ENCODE assay signal across 8 mouse cellular contexts in the genomic region with DNA sequence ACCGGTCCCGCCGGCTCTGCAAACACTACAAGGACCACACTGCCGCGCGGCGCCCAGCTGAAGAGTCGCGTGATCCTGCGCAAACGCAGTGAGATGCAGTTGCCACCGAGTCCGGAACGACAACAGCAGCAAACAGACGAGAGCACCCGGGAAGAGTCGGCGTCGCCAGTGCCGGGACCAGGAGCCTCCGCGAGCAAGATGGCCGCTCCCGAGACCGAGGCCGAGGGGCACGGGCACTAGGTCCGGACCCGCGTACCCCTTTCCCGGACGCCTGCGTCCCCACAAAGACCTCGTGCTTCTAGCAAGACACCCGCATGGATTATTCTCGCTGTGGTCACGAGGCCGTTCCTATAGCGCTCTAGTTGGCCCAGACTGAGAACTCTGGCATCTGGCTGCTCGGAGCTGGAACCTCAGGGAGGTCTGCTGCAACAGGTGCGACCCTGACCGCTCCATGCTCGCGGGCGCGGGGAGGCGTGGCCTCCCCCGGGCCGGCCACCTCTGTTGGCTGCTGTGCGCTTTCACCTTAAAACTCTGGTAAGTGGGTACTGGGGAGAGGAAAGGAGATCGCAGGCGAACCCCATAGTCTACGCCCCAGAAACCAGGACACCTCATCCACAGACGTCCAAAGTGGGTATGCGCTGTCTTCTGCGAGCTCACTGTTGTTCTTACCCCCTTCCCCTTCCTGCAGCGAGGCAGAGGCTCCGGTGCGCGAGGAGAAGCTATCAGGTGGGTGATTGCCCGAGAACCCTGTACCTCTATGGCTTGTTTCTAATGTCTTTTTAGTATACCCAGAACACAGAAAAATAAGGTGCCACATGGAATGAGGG. TPM values are rescaled to one million over a fixed set of nuclear protein-coding genes. Genes with fewer than 3 reads are reported as not detected.
DNase-seq lines count a peak whose midpoint lies in the region; ATAC-seq and TF ChIP-seq lines count a peak whose summit lies in the region.

A gene (plus strand): TSS at position 91 of the 827 bp plus-strand sequence.

- H3K9ac ChIP-seq in ES-E14 (ENCODE audit: insufficient read depth, low read depth, low read length, poor library complexity, severe bottlenecking): peak within 1 kb of the TSS; percentile 88
- H3K9ac ChIP-seq in forebrain, embryonic 16.5 days (replicated peaks; ENCODE audit: low read depth, low read length): peak within 1 kb of the TSS; percentile 89
- peak within 1 kb of the TSS; percentile 65 for H3K9ac ChIP-seq in lung, embryonic 15.5 days

- ATAC-seq in forebrain, embryonic 16.5 days: peak; percentile 99
- ATAC-seq in lung, embryonic 15.5 days (ENCODE audit: borderline replicate concordance, extremely low read depth, low FRiP score, low TSS enrichment): peak; percentile 96

- H3K4me2 ChIP-seq in forebrain, embryonic 16.5 days (ENCODE audit: low read length): peak within 1 kb of the TSS; percentile 90
- H3K4me2 ChIP-seq in lung, embryonic 15.5 days: peak within 1 kb of the TSS; percentile 76

- peak; percentile 92 for DNase-seq in ES-E14 (ENCODE audit: low read depth, low spot score)
- DNase-seq in cerebellum, adult 18-20 months: peak; percentile 93 to 95
- DNase-seq in heart, postnatal 36 days: peak; percentile 88 to 89
- DNase-seq in layer of hippocampus, adult 8-10 months (ENCODE audit: low spot score in 2 of 2): peak; percentile 95 to 96
- peak; percentile 92 for DNase-seq in ovary, adult 18-20 months (ENCODE audit: low spot score)
- DNase-seq in thymus, postnatal 0 days (ENCODE audit: low spot score): peak; percentile 94

- peaks cover 3% of the 10 kb centered on the region for H3K36me3 ChIP-seq in ES-E14 (ENCODE audit: control insufficient read depth, insufficient read depth, low read length, poor library complexity, severe bottlenecking)
- H3K36me3 ChIP-seq in forebrain, embryonic 16.5 days (ENCODE audit: control insufficient read depth, insufficient read depth): peaks cover 10% of the 10 kb centered on the region
- peaks cover 29% of the 10 kb centered on the region for H3K36me3 ChIP-seq in lung, embryonic 15.5 days

- intact Hi-C loops in heart, postnatal 36 days (cut with DNase I): no loop called here

- H3K9me3 ChIP-seq in ES-E14 (ENCODE audit: control insufficient read depth, insufficient read depth, low read depth, low read length): no peaks in the 10 kb centered on the region
- no peaks in the 10 kb centered on the region for H3K9me3 ChIP-seq in forebrain, embryonic 16.5 days (ENCODE audit: control insufficient read depth, low read length)
- no peaks in the 10 kb centered on the region for H3K9me3 ChIP-seq in lung, embryonic 15.5 days

- in situ Hi-C loops in ES-E14 (cut with MboI; ENCODE audit: low sequenced_read_pairs in 2 of 2, unreplicated experiment in 2 of 2): no loop called here

- H3K4me3 ChIP-seq in ES-E14 (ENCODE audit: insufficient read depth in 1 of 2, low read depth in 1 of 2, low read length in 2 of 2, poor library complexity in 1 of 2, severe bottlenecking in 1 of 2): peak within 1 kb of the TSS; percentile 74 to 76
- peak within 1 kb of the TSS; percentile 90 for H3K4me3 ChIP-seq in forebrain, embryonic 16.5 days (replicated peaks; ENCODE audit: low read length)
- H3K4me3 ChIP-seq in lung, embryonic 15.5 days: peak within 1 kb of the TSS; percentile 68

- H3K27me3 ChIP-seq in forebrain, embryonic 16.5 days (replicated peaks; ENCODE audit: control insufficient read depth, insufficient read depth, low read length): no peaks in the 10 kb centered on the region
- H3K27me3 ChIP-seq in lung, embryonic 15.5 days: no peaks in the 10 kb centered on the region

- peak within 1 kb of the TSS; percentile 70 for H3K27ac ChIP-seq in ES-E14 (ENCODE audit: insufficient read depth, low read depth, low read length, poor library complexity, severe bottlenecking)
- H3K27ac ChIP-seq in forebrain, embryonic 16.5 days (ENCODE audit: low read length): peak within 1 kb of the TSS; percentile 87
- peak within 1 kb of the TSS; percentile 88 for H3K27ac ChIP-seq in lung, embryonic 15.5 days

- under 1% methylated on average over 61 of the region's 61 CpGs for WGBS in forebrain, embryonic 16.5 days
- WGBS in lung, embryonic 15.5 days: 1% methylated on average over 61 of the region's 61 CpGs

- no peaks in the 10 kb centered on the region for H3K4me1 ChIP-seq in ES-E14 (ENCODE audit: control insufficient read depth in 2 of 2, insufficient read depth in 2 of 2, low read length in 2 of 2, poor library complexity in 1 of 2)
- H3K4me1 ChIP-seq in forebrain, embryonic 16.5 days (replicated peaks; ENCODE audit: control insufficient read depth, insufficient read depth, low read length): peaks cover 13% of the 10 kb centered on the region
- H3K4me1 ChIP-seq in lung, embryonic 15.5 days: no peaks in the 10 kb centered on the region; the same call in none of the 2 replicates

TF ChIP-seq in ES-E14, 5 proteins besides CTCF, POLR2A, EP300 and RAD21:
- TF ChIP-seq CHD2 (IDR thresholded peaks at IDR 0.05; ENCODE audit: low read depth, low read length) (peak; percentile 77), HCFC1 (IDR thresholded peaks at IDR 0.05; ENCODE audit: borderline replicate concordance, insufficient read depth, low read length) (peak; percentile 92), ZC3H11A (IDR thresholded peaks at IDR 0.05; ENCODE audit: borderline replicate concordance, low read depth, low read length) (no peak)

RNA-seq across cellular contexts. Expression of the gene that starts here (rescaled TPM):
- 61.9 and 64.0 TPM in 2 replicates for total RNA-seq in ES-E14 (2012; rRNA removed)
- 106 and 114 TPM in 2 replicates for polyA plus RNA-seq in forebrain, embryonic 16.5 days (2015; fragmentation: Nextera tagmentation; extraction: Ambion mirVana)
- total RNA-seq in heart, postnatal 36 days (2021): 10 to 100 TPM; 43.8 to 48.9 TPM
- total RNA-seq in layer of hippocampus, adult 8-10 months (2022): 10 to 100 TPM; 36.9 to 38.2 (median 37.4) TPM
- 90.2 and 100 TPM in 2 replicates for polyA plus RNA-seq in lung, embryonic 15.5 days (2015; fragmentation: Nextera tagmentation; extraction: Ambion mirVana)
- polyA plus RNA-seq in thymus, postnatal 0 days (2015; fragmentation: Nextera tagmentation; extraction: Ambion mirVana): 169 and 171 TPM in 2 replicates

Comparison
In these comparisons a context has a peak if more than half of its experiments do, and no peak if none do; other contexts are left out.
1. Peak in every context shown above with its lines: DNase-seq, ATAC-seq, H3K4me3 ChIP-seq and H3K27ac ChIP-seq.